Mouse (Mus musculus): Measurements from ENCODE around the gene Ndufa4. TPM values are rescaled to one million over a fixed set of nuclear protein-coding genes. Genes with fewer than 3 reads are reported as not detected.
"Not testable (repeated sequence)": the region's sequence is repeated elsewhere in the genome, so short reads cannot be mapped to it uniquely, and the experiment has no call there.

Ndufa4 gene
- polyA plus RNA-seq, 1 experiment from 2014 or later, result 1,406 TPM

GRCm38 (mm10) chr6:11875364-11875763 is 31.9 kb downstream of the Ndufa4 start:
- not testable (repeated sequence) for H3K9me3 ChIP-seq; H3K36me3 ChIP-seq; ATAC-seq (ENCODE audit: extremely low read depth, insufficient number of reproducible peaks, low FRiP score, low TSS enrichment); H3K9ac ChIP-seq; H3K27me3 ChIP-seq (replicated peaks); H3K4me1 ChIP-seq; H3K4me2 ChIP-seq; H3K4me3 ChIP-seq; H3K27ac ChIP-seq (replicated peaks)
- no CpG with 5 or more reads among the region's 2 CpGs for WGBS

Other genes starting within 250 kb of the Ndufa4 start
- 39.0 and 39.8 TPM in 2 replicates for gene Phf14, start 312 bp upstream of the Ndufa4 start, polyA plus RNA-seq (2015; fragmentation: Nextera tagmentation; extraction: Ambion mirVana)

All from heart, embryonic 13.5 days (tissue).